Mouse (Mus musculus) urinary bladder, postnatal 25 days (tissue): ENCODE measurements around the gene Eral1.
"Not testable (repeated sequence)": the region's sequence is repeated elsewhere in the genome, so short reads cannot be mapped to it uniquely, and the experiment has no call there.

Experiments
- DNase-seq: peaks from one replicate; pipeline ENCODE4 v3.0.0; 2022; ENCODE audit warnings: low spot score

Gene Eral1

DNA sequence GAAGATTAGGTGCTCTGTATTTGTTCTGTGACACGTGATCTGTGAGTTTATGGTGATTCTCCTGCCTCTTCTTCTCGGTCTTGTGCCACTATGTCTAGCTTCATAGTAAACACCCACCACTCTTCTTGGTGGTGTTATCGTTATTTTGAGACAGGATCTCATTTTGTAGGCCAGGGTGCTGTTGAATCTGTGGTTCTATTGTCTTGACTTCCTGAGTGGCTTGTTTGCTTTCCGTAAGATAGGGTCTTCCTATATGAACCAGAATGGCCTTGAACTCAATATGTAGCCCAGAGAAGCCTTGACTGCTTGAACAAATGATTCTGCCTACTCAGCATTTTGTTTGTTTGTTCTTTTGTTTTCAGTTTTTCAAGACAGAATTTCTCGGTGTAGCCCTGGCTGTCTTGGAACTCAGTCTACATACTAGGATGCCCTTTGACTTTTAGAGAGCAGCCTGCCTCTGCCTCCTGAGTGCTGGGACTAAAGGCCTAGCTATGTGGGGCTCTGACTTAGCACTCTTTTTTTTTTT, 7.6 kb upstream of the Eral1 start:
- DNase-seq: no peak

DNA sequence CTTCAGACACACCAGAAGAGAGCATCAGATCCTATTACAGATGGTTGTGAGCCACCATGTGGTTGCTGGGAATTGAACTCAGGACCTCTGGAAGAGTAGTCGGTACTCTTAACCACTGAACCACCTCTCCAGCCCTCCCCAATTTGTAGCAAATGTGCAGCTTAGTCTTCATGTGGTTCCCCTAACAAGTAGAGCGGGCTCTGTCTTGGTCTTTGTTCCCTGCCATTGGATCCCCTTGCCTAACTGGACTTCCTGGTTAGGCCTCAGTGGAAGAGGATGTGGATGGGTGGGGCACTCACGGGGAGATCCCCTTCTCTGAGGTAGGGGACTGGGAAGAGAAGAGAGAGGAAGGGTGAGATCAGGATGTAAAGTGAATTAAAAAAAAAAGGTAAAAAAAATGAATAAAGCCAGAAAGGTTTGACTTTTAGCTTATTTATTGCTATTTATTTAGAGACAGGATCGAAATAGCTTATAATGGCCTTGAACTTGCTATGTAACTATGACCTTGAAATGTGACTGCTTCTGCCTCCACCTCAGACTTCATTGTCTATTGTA, 6.8 kb upstream of the Eral1 start:
- no peak for DNase-seq

DNA sequence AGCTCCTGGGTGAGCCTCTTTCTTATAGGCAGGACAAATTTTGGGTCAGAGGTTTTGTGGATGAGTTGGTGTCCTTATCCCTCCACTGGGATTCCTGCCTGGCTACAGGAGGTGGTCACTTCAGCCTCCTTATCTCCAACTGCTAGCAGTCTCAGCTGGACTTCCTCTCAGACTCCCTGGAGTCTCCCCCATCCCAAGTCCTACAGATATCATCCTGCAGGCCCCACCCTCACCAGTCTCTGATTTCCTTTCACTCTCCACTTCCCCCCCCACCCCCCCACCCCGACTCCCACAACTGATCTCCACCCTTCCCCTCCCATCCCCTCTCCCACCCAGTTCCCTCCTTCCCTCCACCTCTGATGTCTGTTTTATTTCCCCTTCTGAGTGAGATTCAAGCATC, 3.4 kb upstream of the Eral1 start:
- no peak for DNase-seq

DNA sequence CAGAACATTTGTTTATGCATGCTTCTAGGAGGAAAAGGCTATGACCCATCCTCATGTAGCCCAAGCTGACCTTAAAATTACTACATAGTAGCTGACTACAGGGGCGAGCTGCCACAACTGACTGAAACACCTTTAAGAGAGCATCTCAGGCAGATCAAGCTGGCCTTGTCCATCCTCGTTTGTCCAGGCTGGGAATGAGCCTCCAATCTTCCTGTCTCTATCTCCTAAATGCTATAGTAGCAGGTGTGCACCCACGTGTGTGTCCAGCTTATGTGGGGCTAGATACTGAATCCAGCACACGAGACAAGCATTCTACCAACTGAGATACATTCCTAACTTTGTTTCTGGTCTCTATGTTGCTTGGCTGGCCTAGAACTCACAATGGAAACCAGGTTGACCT, 5.5 kb downstream of the Eral1 start:
- DNase-seq: no peak

DNA sequence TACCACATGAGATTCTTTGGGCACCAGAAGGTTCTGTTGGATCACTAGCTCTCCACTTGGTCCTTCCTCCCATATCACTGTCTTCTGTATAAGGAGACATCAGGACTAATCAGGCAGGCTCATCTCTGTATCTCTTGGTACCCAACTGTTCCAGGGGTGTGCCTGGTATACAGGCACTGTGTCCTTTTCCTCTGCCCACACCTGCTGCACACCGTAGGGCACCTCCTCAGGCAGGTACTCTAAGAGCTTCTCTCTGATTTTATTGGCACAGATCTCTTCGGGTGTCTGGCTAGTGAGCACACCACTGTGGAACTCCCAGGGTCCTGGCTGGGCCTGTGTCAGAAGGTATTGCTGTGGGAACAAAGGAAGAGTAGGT, 5.9 kb downstream of the Eral1 start:
- no peak for DNase-seq

DNA sequence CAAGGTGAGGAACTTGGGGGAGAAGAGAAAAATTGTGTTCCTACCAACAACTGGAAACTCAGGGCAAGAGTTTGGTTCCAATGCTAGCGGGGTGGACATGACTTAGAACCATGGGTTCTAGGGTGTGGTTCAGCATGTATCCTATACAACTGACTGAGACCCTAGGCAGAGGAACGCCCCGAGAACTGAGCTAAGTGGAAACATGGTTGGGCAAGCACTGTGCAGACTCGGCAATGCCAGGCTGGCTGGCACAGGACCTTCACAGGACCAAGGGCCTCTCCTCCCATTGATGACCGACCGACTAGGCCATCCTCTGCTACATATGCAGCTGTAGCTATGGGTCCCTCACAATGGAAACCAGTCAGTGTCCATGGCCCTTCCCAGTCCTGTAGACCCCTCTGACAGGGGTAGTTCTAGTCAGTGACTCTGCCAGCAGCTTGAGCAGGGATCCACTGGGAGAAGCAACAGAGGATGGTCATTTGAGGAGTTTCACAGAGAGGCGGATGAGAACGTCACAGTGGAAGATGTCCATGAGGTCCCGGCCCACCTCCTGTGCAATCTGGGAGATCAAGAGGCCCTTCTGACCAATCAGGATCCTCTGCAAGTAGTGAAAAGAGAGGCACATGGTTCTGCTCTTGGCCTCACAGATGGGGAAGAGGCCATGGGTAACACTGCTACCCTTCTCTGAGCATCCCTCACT, 6.5 kb downstream of the Eral1 start:
- no peak for DNase-seq

DNA sequence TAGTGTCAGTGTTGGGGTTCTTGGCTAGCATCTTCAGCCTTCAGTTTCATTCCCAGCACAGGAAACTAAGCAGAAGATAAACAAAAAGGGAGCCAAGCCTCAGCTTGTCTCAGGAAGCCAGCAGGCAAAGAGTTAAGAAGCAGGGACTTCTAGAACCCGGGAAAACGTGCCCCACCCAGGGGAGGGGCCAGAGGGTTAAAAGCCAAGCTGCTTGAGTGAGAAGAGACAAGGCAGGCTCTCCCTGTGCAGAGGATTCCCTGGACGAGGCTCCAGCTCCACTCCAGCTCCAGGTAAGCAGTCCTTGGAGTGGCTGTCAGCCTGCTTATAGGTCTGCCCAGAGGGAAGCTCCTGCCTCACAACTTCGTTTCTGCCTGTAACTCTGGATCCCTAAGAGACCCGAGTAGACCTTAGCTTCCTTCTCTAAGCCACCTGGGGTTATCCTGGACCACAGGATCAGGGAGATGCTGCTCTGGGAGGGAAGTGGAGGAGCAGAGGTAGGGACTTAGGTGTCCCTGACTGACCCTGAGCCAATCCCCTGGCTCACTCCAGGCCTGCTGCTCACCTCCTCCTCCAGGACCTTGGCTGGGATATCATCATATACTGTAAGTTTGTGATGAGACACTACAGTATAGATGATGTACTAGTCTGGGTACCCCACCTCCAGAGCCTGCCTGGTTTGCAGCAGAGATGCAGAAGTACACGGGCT, 7.6 kb downstream of the Eral1 start:
- no peak for DNase-seq

DNA sequence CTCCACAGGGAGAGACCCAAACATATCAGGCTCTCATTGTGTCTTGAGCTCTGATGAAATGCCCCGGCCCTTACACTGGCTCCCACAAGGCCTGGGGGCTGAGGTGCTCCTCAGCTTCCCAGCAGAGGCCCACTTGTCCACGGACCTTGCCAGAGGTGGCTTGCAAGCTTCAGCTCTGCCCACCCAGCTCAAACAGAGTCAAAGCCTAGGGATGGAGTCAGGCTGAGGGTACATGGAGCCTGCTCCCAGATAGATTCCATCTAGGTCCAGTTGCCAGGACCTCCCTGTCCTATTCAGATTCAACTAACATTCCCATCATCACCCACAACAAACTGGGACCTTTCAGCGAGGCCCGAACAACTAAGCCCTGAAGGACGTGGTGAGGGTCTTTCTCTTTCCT, 8.2 kb downstream of the Eral1 start:
- DNase-seq: no peak

DNA sequence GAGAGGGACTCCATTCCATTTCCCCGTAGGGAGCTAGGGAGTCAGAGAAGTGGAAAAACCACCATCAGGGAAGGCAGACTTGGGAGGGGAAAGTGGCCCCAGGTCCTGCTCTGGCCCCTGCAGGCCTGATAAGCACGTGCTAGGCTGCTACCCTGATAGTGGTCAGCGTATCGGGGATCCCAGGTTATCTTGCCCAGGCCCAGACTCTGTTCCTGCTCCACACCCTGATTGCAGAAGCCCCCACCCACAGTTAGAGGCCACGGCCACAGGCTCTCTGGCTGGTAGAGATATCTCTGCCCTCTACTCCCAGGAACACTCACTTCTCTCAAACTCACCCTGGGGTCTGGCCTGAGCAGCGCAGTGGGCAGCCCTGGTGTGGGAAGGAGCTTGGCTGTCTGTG, 10.5 kb downstream of the Eral1 start:
- DNase-seq: no peak

DNA sequence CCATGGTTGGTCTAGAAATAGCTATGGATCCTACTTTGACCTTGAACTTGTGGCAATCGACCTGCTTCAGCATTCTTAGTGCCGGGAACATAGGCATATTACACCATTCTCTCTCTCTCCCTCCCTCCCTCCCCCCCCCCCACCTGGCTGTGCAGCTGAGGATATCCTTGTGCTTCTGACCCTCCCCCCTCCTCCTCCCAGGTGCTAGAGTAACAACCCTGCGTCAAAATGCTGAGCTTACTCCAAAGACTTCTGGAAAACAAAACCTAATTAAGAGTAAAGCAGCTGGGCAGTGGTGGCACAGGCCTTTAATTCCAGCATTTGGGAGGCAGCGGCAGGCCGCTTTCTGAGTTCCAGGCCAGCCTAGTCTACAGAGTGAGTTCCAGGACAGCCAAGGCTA, 11.1 kb downstream of the Eral1 start:
- no peak for DNase-seq

DNA sequence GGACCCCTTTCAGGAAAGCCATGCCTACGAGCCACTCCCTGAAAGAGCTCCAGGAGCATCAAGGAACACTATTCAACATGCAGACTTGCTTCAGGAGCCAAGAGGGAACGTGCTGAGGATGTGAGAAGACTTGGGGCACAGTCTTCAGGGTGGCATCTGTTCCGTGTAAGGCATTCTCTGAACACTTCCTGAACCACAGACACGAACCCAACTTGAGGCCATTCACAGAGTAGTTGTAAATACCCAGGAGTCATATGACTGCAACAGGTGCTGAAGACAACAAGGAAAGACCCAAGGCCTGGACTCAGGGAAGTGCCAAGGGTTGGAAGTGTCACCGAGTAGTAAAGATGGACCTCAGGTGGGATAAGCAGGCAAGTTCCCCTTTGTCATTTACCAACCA, 12.6 kb downstream of the Eral1 start:
- no peak for DNase-seq

DNA sequence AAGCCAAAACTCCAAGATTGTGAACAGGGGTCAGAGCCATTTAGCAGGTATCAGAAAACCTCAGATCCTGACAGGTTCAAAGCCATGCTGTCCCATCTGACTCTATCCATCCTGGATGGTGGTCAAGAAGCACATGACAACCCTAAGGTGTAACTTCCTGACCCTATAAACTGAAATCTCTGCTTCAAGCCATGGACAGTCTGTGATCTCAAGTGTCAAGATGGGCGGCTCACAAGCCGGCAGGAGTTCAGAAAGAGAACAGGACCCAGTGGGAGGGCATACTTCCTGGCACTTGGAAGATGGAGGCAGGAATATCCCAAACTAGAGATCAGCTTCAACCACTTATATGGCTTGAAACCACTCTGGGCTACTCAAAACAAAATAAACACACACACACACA, 13.5 kb downstream of the Eral1 start:
- no peak for DNase-seq

DNA sequence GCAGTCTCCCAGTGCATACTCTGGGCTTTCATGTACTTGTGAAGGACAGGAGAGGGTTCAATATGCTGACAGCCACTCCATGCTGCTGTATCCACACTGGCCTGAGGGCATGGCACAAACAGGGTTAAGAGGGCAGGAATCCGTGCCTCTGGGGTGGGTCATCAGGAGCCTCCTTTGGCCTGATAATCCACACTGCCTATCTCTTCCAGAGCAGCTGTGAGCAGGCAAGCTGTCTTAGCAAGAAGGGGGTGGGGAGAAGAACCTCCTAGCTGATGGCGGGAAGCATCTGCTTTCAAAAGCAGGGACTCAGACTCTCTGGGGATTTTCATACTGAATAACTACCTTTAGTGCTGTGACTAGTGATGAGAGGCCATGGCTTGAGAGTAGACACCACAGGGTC, 14.3 kb downstream of the Eral1 start:
- no peak for DNase-seq

DNA sequence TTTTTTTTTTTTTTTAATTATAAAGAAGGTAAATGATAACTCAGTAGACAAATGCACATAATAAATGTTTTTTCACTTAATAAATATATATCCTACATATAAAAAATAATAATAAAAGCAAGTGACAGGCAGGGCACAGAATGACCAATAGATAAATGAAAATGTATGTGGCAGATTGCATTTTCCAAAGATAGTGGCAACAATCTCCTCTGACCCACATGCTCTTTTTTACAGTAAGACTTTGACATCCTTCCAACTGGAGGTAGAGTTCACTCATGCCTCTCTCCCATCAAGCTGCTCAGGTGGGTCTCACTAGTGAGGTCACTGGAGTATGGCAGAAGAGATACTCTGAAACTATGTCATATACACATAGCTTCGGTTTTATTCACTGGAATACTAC, 17.6 kb downstream of the Eral1 start:
- DNase-seq: no peak

DNA sequence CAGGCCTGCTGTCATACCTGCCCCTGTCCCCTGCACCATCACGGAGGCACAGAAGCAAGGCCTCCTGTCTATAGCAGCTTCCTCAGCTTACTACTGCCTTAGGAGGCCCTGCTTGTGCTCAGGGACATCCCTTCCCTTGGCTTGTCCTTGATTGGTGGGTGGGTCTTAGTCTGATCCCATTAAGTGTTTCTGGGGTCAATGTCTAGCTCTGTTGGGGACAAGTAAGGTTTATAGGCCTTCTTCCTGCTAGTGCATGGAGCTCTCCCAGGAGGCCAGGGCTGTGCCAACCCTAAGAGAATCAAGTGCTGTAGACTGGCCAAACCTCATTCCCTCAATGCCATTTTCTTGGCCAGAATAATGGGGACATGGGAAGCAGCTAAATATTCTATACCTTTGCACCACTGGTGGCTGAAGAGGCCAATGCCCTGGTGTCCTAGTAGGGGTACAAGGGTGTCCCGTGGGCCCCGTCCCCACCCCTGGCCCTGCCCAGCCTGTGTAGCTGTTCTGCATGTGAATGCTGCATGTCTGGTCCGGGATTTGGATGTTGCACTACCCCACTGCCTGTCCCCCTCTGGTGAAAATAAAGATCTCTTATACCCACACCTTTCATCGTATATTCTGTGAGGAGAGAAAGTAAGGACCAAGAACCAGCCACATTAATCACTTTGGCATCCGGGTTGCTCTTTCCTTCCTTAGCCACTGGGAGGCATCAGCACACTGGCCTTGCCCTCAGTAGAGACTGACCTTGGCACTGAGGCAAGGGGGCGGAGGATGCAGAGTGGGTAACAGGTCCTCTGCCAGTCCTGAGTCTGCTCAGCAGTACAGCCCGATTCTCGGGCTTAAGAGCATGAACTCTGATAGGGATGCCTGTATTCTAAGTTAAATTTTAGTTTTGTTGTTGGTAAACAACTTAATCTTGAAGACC, 20.1 kb downstream of the Eral1 start:
- DNase-seq: peak; percentile 50

DNA sequence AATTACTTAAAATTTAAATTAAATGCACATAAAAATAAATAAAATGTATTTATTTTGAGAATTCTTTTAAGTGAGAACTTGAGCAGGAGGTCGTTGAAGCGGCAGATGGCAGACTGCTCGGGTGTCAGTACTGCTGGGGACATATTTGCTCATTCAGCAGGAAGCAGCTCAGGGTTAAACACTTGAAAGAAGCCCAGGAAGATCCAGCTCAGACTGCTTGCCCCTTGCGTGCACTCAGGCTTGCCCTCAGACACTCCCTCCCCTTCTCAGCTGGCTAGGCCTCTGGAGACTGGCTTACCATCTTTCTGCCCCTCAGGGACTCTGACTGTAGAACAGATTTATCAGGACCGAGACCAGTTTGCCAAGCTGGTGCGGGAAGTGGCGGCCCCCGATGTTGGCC, 23.2 kb downstream of the Eral1 start:
- DNase-seq: no peak

DNA sequence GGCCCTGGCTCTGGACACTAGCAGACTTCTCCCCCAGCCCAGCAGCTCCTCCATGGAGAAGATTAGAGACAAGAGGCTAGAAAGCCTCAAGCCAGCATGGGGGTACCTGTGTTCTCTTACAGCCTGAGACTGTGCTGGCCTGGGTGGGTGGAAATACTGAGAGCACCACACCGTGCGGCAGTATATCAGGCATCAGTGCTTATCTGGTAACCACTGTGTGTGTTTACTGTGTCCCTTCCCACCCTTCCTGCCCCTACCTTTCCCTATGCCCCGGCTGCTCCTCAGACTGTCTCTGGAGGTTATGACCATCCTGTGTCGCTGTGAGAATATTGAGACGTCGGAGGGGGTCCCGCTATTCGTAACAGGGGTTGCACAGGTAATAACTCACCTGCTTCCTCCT, 27.1 kb downstream of the Eral1 start:
- no peak for DNase-seq

DNA sequence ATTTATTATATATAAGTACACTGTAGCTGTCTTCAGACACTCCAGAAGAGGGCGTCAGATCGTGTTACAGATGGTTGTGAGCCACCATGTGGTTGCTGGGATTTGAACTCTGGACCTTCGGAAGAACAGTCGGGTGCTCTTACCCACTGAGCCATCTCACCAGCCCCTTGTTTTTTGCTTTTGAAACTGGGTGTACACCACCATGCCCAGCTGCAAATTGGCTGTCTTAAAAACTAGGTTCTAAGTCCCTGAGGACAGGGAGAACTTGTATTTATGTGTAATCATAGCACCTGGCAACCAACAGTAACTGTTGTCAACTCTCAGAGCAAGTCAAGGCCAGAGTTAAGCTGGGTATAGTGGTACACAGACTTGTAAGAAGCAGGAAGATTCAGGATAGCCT, 31.5 kb downstream of the Eral1 start:
- DNase-seq: not testable (repeated sequence)

DNA sequence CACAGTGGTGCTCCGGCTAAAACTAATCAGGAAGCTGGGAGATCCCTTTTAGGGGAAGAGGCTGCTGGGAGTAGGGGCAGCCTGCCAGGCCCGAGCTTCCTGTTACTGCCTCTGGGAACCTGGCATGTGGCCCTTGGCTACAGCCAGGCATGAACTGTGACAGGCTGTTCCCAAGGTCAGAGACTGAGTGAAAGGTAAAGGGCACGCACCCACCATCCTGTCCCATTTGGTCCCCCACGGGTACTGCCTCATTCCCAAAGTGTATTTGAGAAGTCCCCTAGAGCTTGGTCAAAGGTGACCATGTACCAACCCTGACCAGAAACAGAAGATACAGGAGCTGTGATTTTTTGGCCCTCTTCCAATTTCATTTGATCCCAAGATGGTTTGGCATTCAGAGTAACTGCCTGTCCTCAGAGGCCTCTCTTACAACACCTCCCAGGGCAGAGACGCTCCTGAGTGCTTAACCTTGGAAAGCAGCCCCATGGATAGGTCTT, 35.4 kb downstream of the Eral1 start:
- DNase-seq: peak; percentile 29

DNA sequence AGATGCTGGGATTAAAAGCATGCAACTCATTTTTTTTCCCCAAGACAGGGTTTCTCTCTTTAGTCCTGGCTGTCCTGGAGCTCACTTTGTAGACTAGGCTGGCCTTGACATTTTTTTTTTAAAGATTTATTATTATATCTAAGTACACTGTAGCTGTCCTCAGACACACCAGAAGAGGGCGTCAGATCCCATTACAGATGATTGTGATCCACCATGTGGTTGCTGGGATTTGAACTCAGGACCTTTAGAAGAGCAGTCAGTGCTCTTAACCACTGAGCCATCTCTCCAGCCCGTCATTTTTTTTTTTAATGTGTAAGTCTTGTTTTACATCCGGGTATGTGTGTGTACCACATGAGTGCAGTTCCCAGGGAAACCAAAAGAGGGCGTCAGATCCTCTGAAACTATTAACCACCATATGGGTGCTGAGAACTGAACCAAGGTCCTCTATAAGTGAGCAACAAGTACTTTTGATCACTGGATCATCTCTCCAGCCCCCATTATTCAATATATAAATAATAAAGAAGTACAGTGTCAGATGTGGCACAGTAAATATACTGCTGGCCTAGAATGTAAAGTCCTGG, 37.8 kb downstream of the Eral1 start:
- not testable (repeated sequence) for DNase-seq

DNA sequence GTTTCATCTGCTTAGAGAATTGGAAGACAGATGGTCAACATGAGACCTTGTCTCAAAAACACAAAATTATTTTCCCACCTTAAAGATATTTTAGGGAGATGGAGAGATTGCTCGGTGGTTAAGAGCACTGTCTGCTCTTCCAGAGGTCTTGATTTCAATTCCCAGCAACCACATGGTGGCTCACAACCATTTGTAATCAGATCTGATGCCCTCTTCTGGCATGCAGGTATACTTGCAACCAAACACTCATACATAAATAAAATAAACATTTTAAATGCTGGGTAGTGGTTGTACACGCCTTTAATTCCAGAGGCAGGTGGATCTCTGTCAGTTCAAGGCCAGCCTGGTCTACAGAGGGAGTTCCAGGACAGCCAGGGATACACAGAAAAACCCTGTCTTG, 39.3 kb downstream of the Eral1 start:
- DNase-seq: no peak
